Mouse (Mus musculus) Muller cell, postnatal 12 days (primary cell): ENCODE measurements around the gene Entpd7.
A peak's percentile ranks its signal among the peaks of the same experiment; 100 is the strongest.

Source experiments
- DNase-seq: peaks from one replicate; pipeline ENCODE4 v3.0.0-alpha.2; 2015; ENCODE audit errors: inconsistent ontology term

The Entpd7 gene

DNA sequence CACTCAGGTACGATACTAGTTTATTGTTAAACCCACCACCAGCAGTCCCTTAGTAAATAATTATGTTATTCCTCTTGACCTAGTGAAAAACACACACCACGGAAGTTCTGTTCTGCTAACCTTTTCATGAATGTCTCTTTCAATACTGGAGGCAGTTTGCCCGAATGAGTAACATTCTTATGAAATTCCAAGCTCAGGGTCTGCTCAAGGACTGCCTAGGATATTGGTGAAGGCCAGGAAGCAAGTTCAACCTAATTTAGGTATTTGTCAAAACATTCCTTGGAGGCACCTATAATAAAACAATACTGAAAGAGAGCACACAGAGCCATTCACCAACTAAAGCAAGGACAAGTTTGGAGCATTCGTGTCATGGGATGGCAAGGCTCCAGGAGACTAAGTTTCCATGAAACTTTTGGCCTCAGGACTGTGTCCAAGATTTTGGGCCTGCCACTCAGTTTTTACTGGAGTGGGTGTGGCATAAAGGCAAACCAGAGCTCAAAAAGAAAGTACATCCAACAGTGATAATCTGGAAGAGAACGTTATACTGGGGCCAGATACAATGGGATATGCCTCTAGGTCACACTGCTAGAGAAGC is 80.0 kb downstream of the Entpd7 start:
- peak; percentile 36 for DNase-seq

DNA sequence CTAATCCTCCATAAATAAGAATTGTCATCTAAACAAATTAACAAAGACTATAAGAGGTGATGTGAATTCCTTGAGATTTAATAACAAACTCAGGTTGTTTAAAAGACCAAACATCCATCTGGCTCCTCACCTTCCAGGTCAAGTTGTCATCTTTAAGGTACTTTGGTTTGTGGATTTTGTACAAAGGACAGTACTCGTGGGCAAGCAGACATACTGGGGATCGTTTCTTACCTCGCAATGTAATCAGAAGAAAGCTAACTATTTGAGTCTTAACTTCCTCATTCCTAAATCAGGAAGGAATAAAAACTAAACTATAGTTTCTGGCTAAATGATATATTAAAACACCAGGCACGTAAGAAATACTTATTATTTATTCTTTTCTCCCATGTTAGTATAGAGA is 81.1 kb downstream of the Entpd7 start:
- no peak for DNase-seq

DNA sequence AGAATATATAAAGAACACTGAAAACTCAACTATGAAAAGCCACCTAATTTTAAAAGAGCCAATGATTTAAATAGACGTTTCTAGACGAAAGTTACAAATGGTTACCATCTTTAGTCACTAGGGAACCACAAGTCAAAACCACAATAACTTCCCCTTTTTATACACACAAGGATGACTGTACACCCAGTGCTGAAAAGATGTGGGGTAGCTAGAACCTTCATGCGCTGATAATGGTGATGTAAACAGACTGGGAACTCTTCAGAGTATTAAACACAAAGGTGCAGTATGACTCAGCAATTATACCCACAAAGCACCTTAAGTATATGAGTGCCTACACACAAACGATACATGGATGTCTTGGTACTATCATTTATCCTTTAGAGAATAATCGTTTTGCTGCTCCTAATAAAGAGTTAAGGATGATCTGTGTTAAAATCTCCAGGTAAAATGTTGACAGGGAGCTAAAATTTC is 82.1 kb downstream of the Entpd7 start:
- no peak for DNase-seq

DNA sequence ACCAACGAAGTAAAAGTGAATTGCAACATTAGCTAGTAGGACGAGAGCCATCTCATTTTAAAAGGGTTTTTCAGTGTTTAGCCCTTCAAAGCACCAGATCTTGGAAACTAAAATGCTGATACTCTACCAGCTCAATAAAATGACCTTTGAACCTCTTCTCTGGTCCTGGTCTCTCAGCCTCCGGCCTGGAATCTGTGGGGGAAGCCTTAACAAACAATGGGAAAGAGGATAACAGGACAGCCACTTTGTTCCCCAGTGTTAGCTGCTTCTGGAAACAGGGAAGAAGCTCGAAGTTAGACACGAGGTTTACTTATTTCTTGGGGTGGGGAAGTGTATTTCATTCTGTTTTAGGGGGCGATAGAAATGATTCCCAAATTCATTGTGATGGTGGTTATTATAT is 82.8 kb downstream of the Entpd7 start:
- no peak for DNase-seq

DNA sequence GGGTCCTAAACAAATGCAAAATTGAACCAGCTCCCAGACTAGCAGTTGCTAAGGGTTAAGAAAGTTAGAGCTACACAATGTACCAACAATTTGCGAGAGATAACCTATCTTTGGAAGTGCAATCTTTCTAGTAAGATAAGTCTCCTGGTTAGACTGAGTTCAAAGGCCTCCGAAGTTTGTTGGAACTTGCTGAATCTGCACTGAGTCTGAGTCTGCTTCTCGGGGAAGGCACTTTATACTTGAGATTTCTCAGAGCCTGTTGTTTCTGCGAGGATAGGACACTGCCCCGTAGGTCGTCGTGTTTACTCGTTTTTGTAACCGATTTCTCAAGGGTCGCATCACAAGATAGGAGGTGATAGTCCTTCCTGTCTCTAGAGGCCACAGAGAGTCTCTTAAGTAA is 86.0 kb downstream of the Entpd7 start:
- DNase-seq = no peak

DNA sequence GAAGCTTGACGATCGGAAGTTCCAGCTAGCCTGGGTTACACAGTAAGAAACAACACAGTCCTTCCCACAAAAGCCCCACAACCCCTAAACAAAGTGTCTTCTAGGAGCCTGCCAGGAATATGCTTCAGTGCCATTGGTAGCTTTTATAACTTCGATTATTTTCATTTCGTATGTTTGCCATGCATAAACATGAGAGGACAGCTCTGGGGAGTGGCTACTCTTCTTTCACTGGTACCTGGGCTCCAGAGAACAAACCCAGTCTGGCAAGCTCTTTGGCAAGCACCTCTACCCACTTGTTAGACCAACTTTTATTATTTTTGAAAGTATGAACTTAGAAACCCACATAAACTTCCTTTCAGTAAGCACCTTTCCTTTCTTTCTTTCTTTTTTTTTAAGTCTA is 87.1 kb downstream of the Entpd7 start:
- no peak for DNase-seq

DNA sequence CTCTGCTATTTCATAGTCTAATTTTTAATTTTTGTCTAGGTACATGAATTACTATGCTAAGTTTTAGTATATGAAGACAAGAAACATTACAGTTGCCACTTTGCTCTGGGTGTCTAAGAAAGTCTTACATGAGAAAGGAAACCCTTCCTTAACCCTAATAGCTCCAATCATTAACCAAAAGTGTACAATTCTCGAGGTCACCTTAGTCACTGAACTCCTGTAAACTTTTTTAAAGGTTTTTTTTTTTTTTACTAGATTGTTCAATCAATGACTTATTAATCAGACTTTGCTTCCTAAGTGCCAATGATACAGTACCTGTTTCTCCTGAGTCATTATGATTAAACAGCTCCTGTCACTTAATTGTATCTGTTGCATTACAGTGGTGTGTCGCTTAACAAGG is 87.8 kb downstream of the Entpd7 start:
- DNase-seq = no peak

DNA sequence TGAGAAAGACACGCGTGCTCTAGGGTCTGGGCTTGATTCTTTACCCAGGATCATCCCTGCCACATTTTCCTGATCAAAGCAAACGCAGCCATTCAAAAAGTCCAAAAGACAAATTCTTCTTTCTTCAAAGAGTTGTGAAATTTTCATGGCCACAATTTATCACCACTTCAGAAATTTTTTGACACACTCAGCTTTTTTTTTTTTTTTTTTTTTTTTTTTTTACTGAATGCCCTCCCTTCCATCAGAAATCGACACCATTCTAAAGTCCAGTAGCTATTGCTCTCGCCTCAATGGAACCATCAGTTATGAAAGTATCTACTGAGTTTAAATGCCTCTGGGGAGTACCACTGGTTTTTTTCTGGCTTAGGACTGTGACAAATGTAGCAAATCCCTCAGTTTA is 90.9 kb downstream of the Entpd7 start:
- DNase-seq = no peak

DNA sequence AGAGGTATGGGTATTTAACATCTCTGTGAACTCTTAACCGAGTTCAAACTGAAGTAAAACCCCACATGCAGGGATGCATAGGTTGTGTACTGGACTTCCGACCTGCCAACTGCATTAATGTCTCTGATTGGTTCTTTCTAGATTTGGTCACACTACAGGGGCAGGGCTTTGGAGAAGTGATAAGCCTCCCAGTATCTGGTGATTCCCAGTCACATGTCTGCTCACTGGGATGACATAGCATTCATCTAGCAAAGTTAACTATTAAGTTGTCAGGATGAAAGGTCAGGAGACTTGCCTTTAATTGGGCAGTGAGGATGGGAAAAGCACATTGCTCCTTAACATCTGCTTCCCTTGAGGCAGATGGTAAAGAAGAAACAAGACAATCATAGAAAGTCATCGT is 92.5 kb downstream of the Entpd7 start, which contains the start of gene Abcc2:
Gene Abcc2, plus strand, starts transcription at position 213 of the 400 bp plus-strand sequence.
- DNase-seq = no peak
